In genomic region chr11:98924633-98925175, GRCm38 (mm10) we compare ENCODE assay signal across 10 mouse cellular contexts. TPM values are rescaled to one million over a fixed set of nuclear protein-coding genes. Genes with fewer than 3 reads are reported as not detected.
DNase-seq lines count a peak whose midpoint lies in the region; ATAC-seq and TF ChIP-seq lines count a peak whose summit lies in the region.
"Had no signal": no experiment of that assay in that cellular context is flagged by ENCODE, and none has a peak within 500 bp of the region (broad histone marks: within the 10 kb centered on the region; RNA-seq: fewer than 3 reads in every experiment).

No protein-coding gene starts in this region.

- H3K4me2 ChIP-seq in hindbrain, embryonic 16.5 days (ENCODE audit: low read length): no peak overlapping the region
- peak overlapping the region; percentile 17; the same call in 1 of the 2 replicates for H3K4me2 ChIP-seq in neural tube, embryonic 12.5 days (replicated peaks)

- no peak overlapping the region for H3K4me3 ChIP-seq in layer of hippocampus, adult 2 months
- peak overlapping the region; percentile 42; the same call in 1 of the 2 replicates for H3K4me3 ChIP-seq in embryonic facial prominence, embryonic 10.5 days
- no peak overlapping the region for H3K4me3 ChIP-seq in hindbrain, embryonic 16.5 days (ENCODE audit: low read length)
- no peak overlapping the region for H3K4me3 ChIP-seq in neural tube, embryonic 12.5 days

- WGBS in embryonic facial prominence, embryonic 10.5 days: 22% methylated on average over 5 of the region's 5 CpGs
- WGBS in hindbrain, embryonic 16.5 days: 36% methylated on average over 5 of the region's 5 CpGs
- WGBS in neural tube, embryonic 12.5 days: 30% methylated on average over 5 of the region's 5 CpGs

- no peaks in the 10 kb centered on the region for H3K9me3 ChIP-seq in embryonic facial prominence, embryonic 10.5 days
- H3K9me3 ChIP-seq in hindbrain, embryonic 16.5 days (ENCODE audit: control insufficient read depth, low read length): no peaks in the 10 kb centered on the region
- no peaks in the 10 kb centered on the region for H3K9me3 ChIP-seq in neural tube, embryonic 12.5 days

- H3K27ac ChIP-seq in layer of hippocampus, adult 2 months: peak overlapping the region; percentile 18; the same call in 1 of the 2 replicates
- H3K27ac ChIP-seq in embryonic facial prominence, embryonic 10.5 days (replicated peaks): peak overlapping the region; percentile 88
- H3K27ac ChIP-seq in hindbrain, embryonic 16.5 days (ENCODE audit: low read depth, low read length): 0 out of 2 replicates have a peak overlapping the region, but pooled peaks have one; percentile 9
- H3K27ac ChIP-seq in neural tube, embryonic 12.5 days: peak overlapping the region; percentile 27; the same call in 1 of the 2 replicates

- DNase-seq in layer of hippocampus, adult 2 months (ENCODE audit: low spot score in 2 of 2): no peak
- DNase-seq in layer of hippocampus, adult 11-12 months (ENCODE audit: low spot score): no peak
- peak; percentile 50 for DNase-seq in embryonic facial prominence, embryonic 10.5 days (ENCODE audit: low spot score)
- no peak for DNase-seq in left cerebral cortex, adult 9 months (ENCODE audit: low spot score in 2 of 2)
- no peak for DNase-seq in frontal cortex, postnatal 14 days (ENCODE audit: low spot score in 2 of 2)
- DNase-seq in urinary bladder, postnatal 25 days (ENCODE audit: low spot score): no peak
- DNase-seq: thymus, adult 18-20 months had no signal

- no peak for ATAC-seq in hindbrain, embryonic 16.5 days
- ATAC-seq in neural tube, embryonic 12.5 days (ENCODE audit: low FRiP score, low read depth): no peak

- H3K9ac ChIP-seq in hindbrain, embryonic 16.5 days (ENCODE audit: low read depth, low read length): no peak overlapping the region
- no peak overlapping the region for H3K9ac ChIP-seq in neural tube, embryonic 12.5 days

- peaks cover 38% of the 10 kb centered on the region for H3K36me3 ChIP-seq in embryonic facial prominence, embryonic 10.5 days (replicated peaks)
- H3K36me3 ChIP-seq in hindbrain, embryonic 16.5 days (ENCODE audit: control insufficient read depth, insufficient read depth, low read length): no peaks in the 10 kb centered on the region
- H3K36me3 ChIP-seq in neural tube, embryonic 12.5 days: no peaks in the 10 kb centered on the region; the same call in 1 of the 2 replicates

- peaks cover 7% of the 10 kb centered on the region; the same call in 1 of the 2 replicates for H3K27me3 ChIP-seq in embryonic facial prominence, embryonic 10.5 days (replicated peaks; ENCODE audit: low read depth, poor library complexity, severe bottlenecking)
- no peaks in the 10 kb centered on the region for H3K27me3 ChIP-seq in hindbrain, embryonic 16.5 days (replicated peaks; ENCODE audit: control insufficient read depth, insufficient read depth, low read length)
- no peaks in the 10 kb centered on the region for H3K27me3 ChIP-seq in neural tube, embryonic 12.5 days (replicated peaks)

- TF ChIP-seq CTCF in layer of hippocampus, adult 2 months (conservative IDR thresholded peaks at IDR 0.05): no peak

- H3K4me1 ChIP-seq in embryonic facial prominence, embryonic 10.5 days: peaks cover 78% of the 10 kb centered on the region
- peaks cover 50% of the 10 kb centered on the region for H3K4me1 ChIP-seq in hindbrain, embryonic 16.5 days (ENCODE audit: control insufficient read depth, insufficient read depth, low read depth, low read length)
- peaks cover 74% of the 10 kb centered on the region for H3K4me1 ChIP-seq in neural tube, embryonic 12.5 days

RNA-seq across cellular contexts. Expression of gene Rara, which starts 2.9 kb away (rescaled TPM):
- total RNA-seq in layer of hippocampus, adult 2 months (2021): 10 to 100 TPM; 15.4 to 19.0 TPM
- 34.0 and 35.6 TPM in 2 replicates for polyA plus RNA-seq in embryonic facial prominence, embryonic 10.5 days (2016; fragmentation: Nextera tagmentation; extraction: Ambion mirVana)
- 12.1 and 16.7 TPM in 2 replicates for polyA plus RNA-seq in hindbrain, embryonic 16.5 days (2015; fragmentation: Nextera tagmentation; extraction: Ambion mirVana)
- 51.1 and 52.5 TPM in 2 replicates for polyA plus RNA-seq in neural tube, embryonic 12.5 days (2016; fragmentation: Nextera tagmentation; extraction: Ambion mirVana)

RNA-seq across cellular contexts. Expression of gene Cdc6, which starts 17.1 kb away (rescaled TPM):
- total RNA-seq in layer of hippocampus, adult 2 months (2021): under 1 TPM; 0.52 to 0.64 TPM
- 65.1 and 69.1 TPM in 2 replicates for polyA plus RNA-seq in embryonic facial prominence, embryonic 10.5 days (2016; fragmentation: Nextera tagmentation; extraction: Ambion mirVana)
- 4.6 and 6.3 TPM in 2 replicates for polyA plus RNA-seq in hindbrain, embryonic 16.5 days (2015; fragmentation: Nextera tagmentation; extraction: Ambion mirVana)
- polyA plus RNA-seq in neural tube, embryonic 12.5 days (2016; fragmentation: Nextera tagmentation; extraction: Ambion mirVana): 18.4 and 19.2 TPM in 2 replicates

RNA-seq across cellular contexts. Expression of gene Gjd3, which starts 58.1 kb away (rescaled TPM):
- total RNA-seq in layer of hippocampus, adult 2 months (2021): 1 to 10 TPM; 1.3 to 2.0 TPM
- 0.25 TPM in 1 of 2 replicates, not detected in the other for polyA plus RNA-seq in embryonic facial prominence, embryonic 10.5 days (2016; fragmentation: Nextera tagmentation; extraction: Ambion mirVana)
- 2.0 and 3.0 TPM in 2 replicates for polyA plus RNA-seq in hindbrain, embryonic 16.5 days (2015; fragmentation: Nextera tagmentation; extraction: Ambion mirVana)
- 1.8 and 2.0 TPM in 2 replicates for polyA plus RNA-seq in neural tube, embryonic 12.5 days (2016; fragmentation: Nextera tagmentation; extraction: Ambion mirVana)
- total RNA-seq: megakaryocyte progenitor cell, adult 5-6 weeks had no signal

Comparison
In these comparisons a context has a peak if more than half of its experiments do, and no peak if none do; other contexts are left out.
1. H3K27ac ChIP-seq: peak in every context shown above with its lines; median percentile 88 in embryonic facial prominence, embryonic 10.5 days; 27 in neural tube, embryonic 12.5 days; 18 in layer of hippocampus, adult 2 months; 9 in hindbrain, embryonic 16.5 days.